Mouse (Mus musculus) layer of hippocampus, postnatal 36 days (tissue): ENCODE data around the gene 4930558C23Rik. TPM values are rescaled to one million over a fixed set of nuclear protein-coding genes. Genes with fewer than 3 reads are reported as not detected.
"Not testable (repeated sequence)": the region's sequence is repeated elsewhere in the genome, so short reads cannot be mapped to it uniquely, and the experiment has no call there.

ENCODE experiments used
- DNase-seq, 2 experiments: peaks; one replicate each; pipeline ENCODE4 v3.0.0; 2022
- total RNA-seq, 2 experiments: library from RNA; stranded (reverse); gene quantifications; 2 replicates each; pipeline ENCODE4 v1.2.3; 2021

The 4930558C23Rik gene
- total RNA-seq, 2 experiments from 2014 or later, result not detected

- no peak for DNase-seq
Observed at GRCm38 (mm10) chr3:95370101-95370500, 32.5 kb downstream of the 4930558C23Rik start.

GRCm38 (mm10) chr3:95360276-95360675, 42.4 kb downstream of the 4930558C23Rik start:
- not testable (repeated sequence) for DNase-seq

GRCm38 (mm10) chr3:95357746-95358145, 44.9 kb downstream of the 4930558C23Rik start:
- no peak for DNase-seq

GRCm38 (mm10) chr3:95356701-95357449, 45.8 kb downstream of the 4930558C23Rik start, which contains the start of gene Setdb1:
Gene Setdb1, minus strand, starts transcription at chr3:95357202.
- DNase-seq, result peak; percentile 89 to 94

GRCm38 (mm10) chr3:95355911-95356544, 46.6 kb downstream of the 4930558C23Rik start:
- DNase-seq, result peak in 1 of 2 experiments; percentile 7

GRCm38 (mm10) chr3:95349491-95349890, 53.1 kb downstream of the 4930558C23Rik start:
- DNase-seq, result no peak

- not testable (repeated sequence) for DNase-seq
Observed at GRCm38 (mm10) chr3:95348343-95348742, 54.3 kb downstream of the 4930558C23Rik start.

- DNase-seq, result no peak
Observed at GRCm38 (mm10) chr3:95346454-95346853, 56.2 kb downstream of the 4930558C23Rik start.

GRCm38 (mm10) chr3:95343356-95344000, 59.2 kb downstream of the 4930558C23Rik start:
- DNase-seq, result not testable (repeated sequence)

GRCm38 (mm10) chr3:95338251-95338650, 64.4 kb downstream of the 4930558C23Rik start:
- no peak for DNase-seq

GRCm38 (mm10) chr3:95337345-95337744, 65.3 kb downstream of the 4930558C23Rik start:
- no peak for DNase-seq

Other genes starting within 250 kb of the 4930558C23Rik start
- gene Sema6c, start 242.4 kb downstream of the 4930558C23Rik start, total RNA-seq, result 10 to 100 TPM; 36.1 to 41.0 TPM
- 10 to 100 TPM; 13.9 to 18.1 TPM for gene Gabpb2, start 184.9 kb downstream of the 4930558C23Rik start, total RNA-seq
- gene Cdc42se1, start 174.1 kb downstream of the 4930558C23Rik start, total RNA-seq, result 10 to 100 TPM; 72.0 to 73.0 TPM
- 100 to 1,000 TPM; 285 to 326 TPM for gene Mllt11, start 170.7 kb downstream of the 4930558C23Rik start, total RNA-seq
- gene Gm128, start 161.2 kb downstream of the 4930558C23Rik start, total RNA-seq, result under 1 TPM in 1 of 2 experiments, not detected in 1; 0.32 TPM
- under 1 TPM; 0.56 to 0.65 TPM for gene Bnipl, start 151.6 kb downstream of the 4930558C23Rik start, total RNA-seq
- gene Mindy1, start 121.5 kb downstream of the 4930558C23Rik start, total RNA-seq, result 10 to 100 TPM; 19.3 to 19.4 TPM
- gene Prune1, start 120.8 kb downstream of the 4930558C23Rik start, total RNA-seq, result 10 to 100 TPM; 19.8 to 22.2 TPM
- 1 to 10 TPM in 1 of 2 experiments, under 1 TPM in 1; 0.94 to 1.4 TPM for gene Anxa9, start 95.7 kb downstream of the 4930558C23Rik start, total RNA-seq
- gene Cers2, start 88.0 kb downstream of the 4930558C23Rik start, total RNA-seq, result 10 to 100 TPM; 59.4 to 62.9 TPM
- gene Setdb1, start 45.6 kb downstream of the 4930558C23Rik start, total RNA-seq, result 10 to 100 TPM; 36.0 to 40.2 TPM
- 10 to 100 TPM; 36.3 to 44.3 TPM for gene Arnt, start 31.5 kb upstream of the 4930558C23Rik start, total RNA-seq
- gene Ctsk, start 96.4 kb upstream of the 4930558C23Rik start, total RNA-seq, result 1 to 10 TPM; 3.1 to 3.7 TPM
- gene Ctss, start 123.9 kb upstream of the 4930558C23Rik start, total RNA-seq, result 10 to 100 TPM; 54.5 to 54.7 TPM
- gene Hormad1, start 156.8 kb upstream of the 4930558C23Rik start, total RNA-seq, result not detected
- 10 to 100 TPM; 26.3 to 26.4 TPM for gene Golph3l, start 186.1 kb upstream of the 4930558C23Rik start, total RNA-seq
- gene Ensa, start 222.2 kb upstream of the 4930558C23Rik start, total RNA-seq, result 100 to 1,000 TPM; 310 TPM